Mouse (Mus musculus) megakaryocyte, embryonic 14.5 days (primary cell): ENCODE data around the gene Gucd1. TPM values are rescaled to one million over a fixed set of nuclear protein-coding genes. Genes with fewer than 3 reads are reported as not detected.

Experiments
- H3K27me3 ChIP-seq: replicated peaks from 2 replicates; pipeline ENCODE3; 2012; ENCODE audit warnings: inconsistent platforms
- H3K36me3 ChIP-seq: replicated peaks from 2 replicates; pipeline ENCODE3; 2012; ENCODE audit warnings: low read length, inconsistent platforms, mixed read lengths
- H3K4me1 ChIP-seq: 2 replicates; pipeline ENCODE4 v1.6.1; 2012; ENCODE audit warnings: inconsistent platforms
- H3K4me3 ChIP-seq: replicated peaks from 2 replicates; pipeline ENCODE3; 2012; ENCODE audit warnings: moderate library complexity, mild to moderate bottlenecking, inconsistent platforms
- H3K9me3 ChIP-seq: 2 replicates; pipeline ENCODE4 v1.6.1; 2012; ENCODE audit warnings: inconsistent platforms
- FLI1 ChIP-seq: IDR thresholded peaks from 2 replicates; pipeline ENCODE4 v1.6.1; 2012; ENCODE audit warnings: low read length, inconsistent platforms, mixed read lengths
- GATA1 ChIP-seq: IDR thresholded peaks from 3 replicates; pipeline ENCODE4 v1.6.1; 2012; ENCODE audit warnings: mixed read lengths, low read length, inconsistent platforms, borderline replicate concordance
- polyA plus RNA-seq: library from polyadenylated mRNA; stranded (reverse); fragments of >175 nt; gene quantifications from 2 replicates; pipeline ENCODE4 v1.2.3, GENCODE M21; 2012; ENCODE audit warnings: low replicate concordance; ENCODE audit not compliant: insufficient read depth

Gene Gucd1
- polyA plus RNA-seq, 1 experiment = 19.1 TPM

DNA sequence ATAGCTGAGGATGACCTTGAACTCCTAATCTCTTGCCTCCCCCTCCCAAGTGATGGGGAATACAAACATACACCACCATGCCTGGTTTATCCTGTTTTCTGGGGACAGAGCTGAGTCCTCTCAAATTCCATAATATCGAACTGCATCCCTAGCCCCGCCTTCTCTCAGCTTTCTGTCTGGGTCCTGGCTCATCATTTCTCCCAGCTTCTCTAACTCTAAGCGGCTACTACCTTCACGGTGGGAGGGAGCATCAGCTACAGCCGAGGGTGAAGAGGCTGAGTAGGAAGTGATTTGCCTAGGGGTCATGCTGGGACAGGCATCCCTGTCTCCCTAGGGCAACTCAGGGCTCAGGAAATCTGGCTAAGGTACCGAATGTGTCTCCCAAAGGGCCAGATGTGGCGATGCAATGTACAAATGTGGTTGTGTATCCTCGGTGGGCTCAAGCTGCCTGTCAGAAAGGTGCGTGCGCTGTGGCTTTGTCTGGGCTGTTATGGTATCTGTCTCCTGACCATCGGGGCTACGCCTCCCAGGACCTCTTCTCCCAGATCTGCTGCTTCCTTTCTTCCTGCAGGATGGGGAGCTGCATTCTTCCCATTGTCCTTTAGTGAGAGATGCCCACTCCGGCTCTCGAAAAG lies 41.4 kb upstream of the Gucd1 start:
- Histone ChIP-seq H3K27me3 (peaks cover 91% of the 10 kb centered on the region), H3K4me3 (peak overlapping the region; percentile 5), H3K4me1 (peaks cover 62% of the 10 kb centered on the region), H3K9me3 (peaks cover 14% of the 10 kb centered on the region), H3K36me3 (no peaks in the 10 kb centered on the region)
- TF ChIP-seq FLI1 = no peak
- no peak for TF ChIP-seq GATA1

GRCm38 (mm10) chr10:75558515-75558914 lies 40.7 kb upstream of the Gucd1 start:
- H3K27me3 ChIP-seq = peaks cover 90% of the 10 kb centered on the region
- TF ChIP-seq FLI1 = no peak
- no peak for TF ChIP-seq GATA1
- H3K4me3 ChIP-seq = no peak overlapping the region
- peaks cover 14% of the 10 kb centered on the region for H3K9me3 ChIP-seq
- peaks cover 62% of the 10 kb centered on the region for H3K4me1 ChIP-seq
- H3K36me3 ChIP-seq = no peaks in the 10 kb centered on the region

DNA sequence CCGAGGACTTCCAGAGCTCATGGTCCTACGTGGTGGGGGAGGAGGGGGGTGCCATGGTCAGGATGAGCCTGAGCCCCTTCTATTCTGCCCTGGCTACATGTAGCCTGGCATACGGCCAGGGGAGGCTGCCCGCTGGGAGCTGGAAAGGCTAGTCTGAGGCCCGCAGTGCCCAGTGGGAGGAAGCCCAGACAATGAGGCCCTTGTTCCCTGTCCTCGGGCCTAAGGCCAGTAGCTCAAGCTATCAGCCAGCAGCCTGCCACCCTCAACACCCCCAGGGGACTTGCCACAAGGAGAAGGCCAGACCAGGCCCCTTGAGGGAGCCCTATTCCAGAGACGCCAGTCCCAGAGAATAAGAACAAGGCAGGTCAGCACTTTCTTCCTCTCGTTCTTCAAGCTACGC lies 38.3 kb upstream of the Gucd1 start:
- TF ChIP-seq GATA1 (no peak), FLI1 (no peak)
- peaks cover 86% of the 10 kb centered on the region for H3K27me3 ChIP-seq

DNA sequence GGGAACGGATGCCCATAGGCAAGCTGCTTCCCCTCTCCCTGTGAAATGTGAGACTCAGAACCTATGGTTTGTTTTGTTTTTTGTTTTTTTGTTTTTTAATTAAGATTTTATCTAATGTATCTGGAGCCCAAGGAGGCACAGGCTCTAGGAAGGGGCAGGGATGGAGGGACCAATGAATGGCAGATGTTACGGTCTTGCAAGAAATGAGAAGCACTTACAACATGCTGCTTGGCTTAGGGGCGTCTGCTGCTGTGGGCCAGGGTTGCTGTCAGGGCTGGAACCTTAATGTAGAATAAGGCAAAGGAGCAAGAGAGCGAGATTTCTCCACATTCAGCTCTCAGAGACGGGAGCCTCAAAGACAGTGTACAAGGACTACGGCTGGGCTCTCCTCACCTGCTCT lies 37.8 kb upstream of the Gucd1 start:
- Histone ChIP-seq H3K9me3 (no peaks in the 10 kb centered on the region), H3K4me3 (no peak overlapping the region), H3K36me3 (no peaks in the 10 kb centered on the region), H3K4me1 (peaks cover 75% of the 10 kb centered on the region), H3K27me3 (peaks cover 84% of the 10 kb centered on the region)
- TF ChIP-seq FLI1 = no peak
- no peak for TF ChIP-seq GATA1

More for the DNA sequence above, 38.3 kb upstream of the Gucd1 start:
- 0 out of 2 replicates have a peak, but pooled peaks cover 2% of the 10 kb centered on the region for H3K9me3 ChIP-seq
- no peaks in the 10 kb centered on the region for H3K36me3 ChIP-seq
- H3K4me3 ChIP-seq = no peak overlapping the region
- H3K4me1 ChIP-seq = peaks cover 76% of the 10 kb centered on the region

GRCm38 (mm10) chr10:75554090-75554489 lies 36.3 kb upstream of the Gucd1 start:
- TF ChIP-seq GATA1 = no peak
- no peak for TF ChIP-seq FLI1
- no peak overlapping the region for H3K4me3 ChIP-seq
- H3K36me3 ChIP-seq = no peaks in the 10 kb centered on the region
- peaks cover 76% of the 10 kb centered on the region for H3K27me3 ChIP-seq
- peaks cover 60% of the 10 kb centered on the region for H3K4me1 ChIP-seq
- H3K9me3 ChIP-seq = no peaks in the 10 kb centered on the region

GRCm38 (mm10) chr10:75552701-75553450 lies 35.1 kb upstream of the Gucd1 start:
- Histone ChIP-seq H3K4me3 (no peak overlapping the region), H3K27me3 (peaks cover 69% of the 10 kb centered on the region), H3K9me3 (no peaks in the 10 kb centered on the region), H3K36me3 (no peaks in the 10 kb centered on the region), H3K4me1 (peaks cover 52% of the 10 kb centered on the region)
- TF ChIP-seq FLI1 = no peak
- no peak for TF ChIP-seq GATA1

GRCm38 (mm10) chr10:75552106-75552505 lies 34.3 kb upstream of the Gucd1 start:
- peaks cover 52% of the 10 kb centered on the region for H3K4me1 ChIP-seq
- TF ChIP-seq GATA1 (no peak), FLI1 (no peak)
- H3K27me3 ChIP-seq = peaks cover 62% of the 10 kb centered on the region
- H3K36me3 ChIP-seq = no peaks in the 10 kb centered on the region
- no peaks in the 10 kb centered on the region for H3K9me3 ChIP-seq
- H3K4me3 ChIP-seq = no peak overlapping the region

DNA sequence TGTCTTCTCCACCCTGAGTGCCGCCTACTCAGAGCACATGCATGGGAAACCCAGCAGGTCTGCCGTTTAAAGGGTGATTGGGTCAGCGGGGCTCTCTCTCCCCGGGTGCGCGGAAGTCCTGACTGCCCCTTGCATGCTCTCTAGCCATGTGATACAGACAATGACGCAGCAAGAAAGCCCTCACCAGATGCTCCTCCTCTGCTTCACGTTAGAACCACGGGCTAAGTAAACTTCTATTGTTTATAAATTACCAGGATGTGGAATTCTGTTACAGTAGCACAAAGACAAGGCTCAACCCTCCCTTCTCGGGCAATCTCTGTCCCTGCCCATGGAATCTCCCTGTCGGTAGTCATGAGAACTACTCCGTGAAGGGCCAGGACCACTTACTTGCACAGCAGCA lies 33.4 kb upstream of the Gucd1 start:
- H3K27me3 ChIP-seq = peaks cover 53% of the 10 kb centered on the region

GRCm38 (mm10) chr10:75549886-75550285 lies 32.1 kb upstream of the Gucd1 start:
- Histone ChIP-seq H3K9me3 (peaks cover 9% of the 10 kb centered on the region), H3K4me1 (peaks cover 39% of the 10 kb centered on the region), H3K36me3 (no peaks in the 10 kb centered on the region), H3K4me3 (no peak overlapping the region), H3K27me3 (peaks cover 45% of the 10 kb centered on the region)
- TF ChIP-seq GATA1 = no peak
- TF ChIP-seq FLI1 = no peak

More for the DNA sequence above, 33.4 kb upstream of the Gucd1 start:
- no peaks in the 10 kb centered on the region for H3K36me3 ChIP-seq
- H3K4me1 ChIP-seq = peaks cover 52% of the 10 kb centered on the region
- TF ChIP-seq FLI1 (no peak), GATA1 (no peak)
- H3K4me3 ChIP-seq = peak overlapping the region; percentile 9
- no peaks in the 10 kb centered on the region for H3K9me3 ChIP-seq

DNA sequence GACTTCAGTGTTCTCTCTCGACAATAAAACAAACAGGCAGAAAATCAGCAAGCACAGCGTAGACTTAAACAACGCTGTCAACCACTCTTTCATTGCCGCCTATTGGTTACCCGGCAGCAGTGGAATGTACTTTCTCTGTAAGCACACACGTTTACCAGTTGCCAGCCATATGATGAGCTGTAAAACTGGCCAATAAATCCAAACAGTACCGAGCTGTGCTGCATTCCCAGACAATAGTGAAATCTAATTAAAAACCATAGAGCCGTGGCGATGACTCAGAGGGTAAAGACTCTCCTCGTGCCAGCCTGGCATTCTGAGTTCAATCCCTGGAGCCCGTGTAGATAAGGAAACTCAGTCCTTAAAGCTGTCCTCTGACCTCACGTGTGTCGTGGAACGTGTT lies 30.7 kb upstream of the Gucd1 start:
- Histone ChIP-seq H3K36me3 (no peaks in the 10 kb centered on the region), H3K4me3 (no peak overlapping the region), H3K9me3 (peaks cover 13% of the 10 kb centered on the region), H3K27me3 (peaks cover 39% of the 10 kb centered on the region), H3K4me1 (peaks cover 28% of the 10 kb centered on the region)
- TF ChIP-seq GATA1 (no peak), FLI1 (no peak)

DNA sequence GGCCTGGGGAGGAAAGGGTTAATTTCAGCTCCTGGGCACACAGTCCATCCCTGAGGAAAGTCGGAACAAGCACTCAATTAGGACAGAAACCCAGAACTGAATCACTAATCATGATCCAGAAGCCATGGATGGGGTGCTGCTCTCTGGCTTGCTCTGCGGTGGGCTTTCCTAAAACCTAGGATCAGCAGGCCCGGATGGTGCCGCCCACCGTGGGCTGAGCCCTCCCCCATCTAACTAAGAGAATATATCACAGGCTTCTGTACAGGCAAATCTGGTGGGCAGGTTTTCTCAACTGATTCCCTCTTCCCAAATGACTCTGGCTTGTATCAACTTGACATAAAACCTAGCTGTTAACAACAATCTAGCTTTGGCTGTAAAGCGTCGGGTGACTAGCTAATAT lies 30.1 kb upstream of the Gucd1 start:
- H3K4me3 ChIP-seq = no peak overlapping the region

More for the DNA sequence above, 30.1 kb upstream of the Gucd1 start:
- peaks cover 35% of the 10 kb centered on the region for H3K27me3 ChIP-seq
- peaks cover 17% of the 10 kb centered on the region for H3K9me3 ChIP-seq
- no peaks in the 10 kb centered on the region for H3K36me3 ChIP-seq
- H3K4me1 ChIP-seq = peaks cover 22% of the 10 kb centered on the region
- TF ChIP-seq FLI1 (no peak), GATA1 (no peak)
